Mouse (Mus musculus): Measurements from ENCODE around the gene Xiap. TPM values are rescaled to one million over a fixed set of nuclear protein-coding genes. Genes with fewer than 3 reads are reported as not detected.

Gene Xiap
- total RNA-seq, 2 experiments from 2014 or later: 47.9 to 50.3 TPM

DNA sequence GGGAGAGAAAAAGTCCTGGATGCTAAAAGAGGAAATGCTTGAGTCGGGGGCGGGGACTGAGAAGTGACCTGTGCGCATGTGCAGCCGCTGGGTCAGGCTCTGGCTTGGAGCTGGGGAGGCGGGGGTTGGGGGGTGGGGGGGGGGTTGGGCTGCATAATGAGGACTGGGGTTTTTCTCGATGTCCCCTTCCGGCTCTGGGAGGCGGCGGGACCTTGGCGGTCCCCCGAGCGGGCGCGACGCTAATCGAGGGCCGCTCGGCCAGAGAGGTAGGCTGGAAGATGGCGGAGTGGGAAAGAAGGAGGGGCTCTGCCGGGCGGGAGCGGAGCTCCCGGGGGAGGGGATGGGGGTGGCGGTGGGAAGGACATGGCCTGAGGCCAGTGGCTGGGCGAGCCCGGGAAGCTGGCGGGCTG, 8.3 kb downstream of the Xiap start:
- peak; percentile 51 to 64 for DNase-seq (ENCODE audit: low spot score in 2 of 2)
- intact Hi-C loops (cut with DNase I): loop anchor here (2.0 kb wide), 2 partner anchors 35 to 81 kb away; partner anchors contain the start of gene Stag2

DNA sequence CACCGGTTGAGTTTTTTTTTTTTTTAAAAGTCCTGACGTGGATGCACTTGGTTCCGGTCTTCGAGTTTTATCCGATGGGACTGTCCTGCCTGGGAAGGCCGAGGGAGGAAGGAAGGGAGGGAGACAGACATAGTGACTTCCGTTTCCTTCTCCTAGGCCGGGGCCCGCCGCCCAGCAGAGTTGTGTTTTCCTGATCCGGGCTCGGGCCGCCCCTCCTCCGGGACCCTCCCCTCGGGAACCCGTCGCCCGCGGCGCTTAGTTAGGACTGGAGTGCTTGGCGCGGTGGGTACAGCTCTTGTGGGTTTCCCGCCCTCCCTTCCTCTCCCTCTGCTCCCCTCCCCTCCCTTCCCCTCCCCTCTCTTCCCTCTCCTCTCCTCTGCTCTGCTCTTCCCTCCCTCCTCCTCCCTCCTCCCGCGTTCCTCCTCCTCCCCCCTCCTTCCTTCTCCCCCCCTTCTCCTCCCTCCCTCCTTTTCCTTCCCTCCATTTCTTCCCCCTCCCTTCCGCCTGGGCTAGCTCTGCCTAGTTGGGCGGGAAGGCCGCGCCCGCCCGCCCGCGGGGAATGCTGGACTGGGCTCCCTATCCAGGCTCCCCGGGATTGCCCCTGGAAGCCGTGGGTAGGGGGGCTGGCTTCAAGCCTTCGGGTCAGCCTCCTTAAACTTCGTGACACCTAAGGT, 8.9 kb downstream of the Xiap start:
- intact Hi-C loops (cut with DNase I): loop anchor here (2.0 kb wide), 2 partner anchors 36 to 80 kb away; partner anchors contain the start of gene Stag2

DNA sequence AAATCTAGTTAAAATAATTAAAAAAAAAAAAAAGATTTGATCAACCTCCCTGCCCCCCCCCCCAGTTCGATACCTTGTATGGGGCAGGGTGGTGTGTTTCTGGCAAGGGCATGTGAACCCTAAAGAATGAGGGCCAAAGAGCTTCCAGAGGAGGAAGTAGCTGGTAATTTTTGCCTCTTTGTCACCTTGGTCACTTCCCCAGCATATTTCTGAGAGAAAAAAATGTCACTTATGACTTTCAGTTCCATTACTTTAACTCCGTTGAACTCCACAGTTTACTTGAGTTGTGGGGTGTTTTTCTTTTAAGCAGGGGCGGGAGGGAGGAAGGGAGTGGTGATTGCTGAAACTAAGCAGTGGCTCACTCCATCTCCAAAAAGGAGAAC, 9.4 kb downstream of the Xiap start:
- intact Hi-C loops (cut with DNase I): loop anchor here (2.0 kb wide), 2 partner anchors 36 to 80 kb away; partner anchors contain the start of gene Stag2
- no peak for DNase-seq (ENCODE audit: low spot score in 2 of 2)

More for the DNA sequence above, 8.9 kb downstream of the Xiap start:
- peak; percentile 56 to 67 for DNase-seq (ENCODE audit: low spot score in 2 of 2)

DNA sequence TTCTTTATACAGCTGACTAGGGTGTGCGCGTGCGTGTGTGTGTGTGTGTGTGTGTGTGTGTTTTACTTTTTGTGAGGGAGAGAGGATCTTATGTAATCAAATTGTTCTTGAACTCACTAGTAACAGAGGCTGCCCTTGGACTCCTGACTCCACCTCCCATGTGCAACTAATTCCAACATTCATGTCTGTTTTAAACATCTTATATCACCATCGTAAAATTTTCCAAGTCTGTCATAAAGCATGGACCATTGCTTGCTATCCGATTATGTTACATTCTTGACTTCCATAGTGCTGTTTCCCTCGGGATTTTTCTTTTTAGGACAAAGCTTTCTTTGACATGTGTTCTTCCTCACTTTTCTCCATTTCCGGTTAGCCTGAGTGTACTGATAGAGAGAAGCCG, 28.3 kb downstream of the Xiap start:
- intact Hi-C loops (cut with DNase I): no loop called here

DNA sequence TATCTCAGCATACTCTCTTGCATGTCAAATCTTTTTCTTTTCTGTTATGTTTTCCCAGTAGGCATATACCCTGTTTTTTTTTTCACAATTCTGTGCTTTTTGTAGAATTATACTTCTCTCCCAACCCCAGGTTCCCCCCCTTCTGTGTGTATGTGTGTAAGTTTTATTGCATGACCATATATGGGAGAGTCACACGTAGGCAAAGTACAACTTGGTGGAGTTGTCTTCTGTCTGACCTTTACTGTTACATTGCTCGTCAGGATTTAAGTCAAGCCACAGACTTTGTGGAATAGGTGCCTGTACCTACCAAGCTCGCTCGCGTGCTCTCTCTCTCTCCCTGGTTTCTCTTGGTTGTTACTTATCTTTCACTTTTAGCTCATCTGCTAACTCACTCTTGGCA, 28.7 kb downstream of the Xiap start:
- no peak for DNase-seq (ENCODE audit: low spot score in 2 of 2)
- intact Hi-C loops (cut with DNase I): no loop called here

More for the DNA sequence above, 28.3 kb downstream of the Xiap start:
- no peak for DNase-seq (ENCODE audit: low spot score in 2 of 2)

DNA sequence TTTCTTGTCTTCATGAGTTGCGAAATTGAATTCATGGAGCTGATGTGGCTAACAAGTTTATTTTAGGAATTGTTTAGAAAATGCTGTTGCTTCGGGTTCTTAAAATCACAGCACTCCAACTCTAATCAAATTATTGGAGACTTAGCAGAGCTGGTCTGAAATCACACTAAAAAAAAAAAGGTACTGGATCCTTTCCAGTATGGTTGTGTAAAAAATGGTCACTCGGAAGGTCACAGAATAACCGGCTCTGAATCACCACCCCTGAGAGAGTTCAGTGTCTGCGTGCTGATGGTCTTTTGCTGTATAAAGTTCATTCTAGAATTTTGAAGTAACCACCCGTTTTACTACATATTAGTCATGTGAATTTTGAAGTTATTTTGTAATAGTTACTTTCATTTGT, 47.7 kb downstream of the Xiap start:
- intact Hi-C loops (cut with DNase I): no loop called here
- no peak for DNase-seq (ENCODE audit: low spot score in 2 of 2)

DNA sequence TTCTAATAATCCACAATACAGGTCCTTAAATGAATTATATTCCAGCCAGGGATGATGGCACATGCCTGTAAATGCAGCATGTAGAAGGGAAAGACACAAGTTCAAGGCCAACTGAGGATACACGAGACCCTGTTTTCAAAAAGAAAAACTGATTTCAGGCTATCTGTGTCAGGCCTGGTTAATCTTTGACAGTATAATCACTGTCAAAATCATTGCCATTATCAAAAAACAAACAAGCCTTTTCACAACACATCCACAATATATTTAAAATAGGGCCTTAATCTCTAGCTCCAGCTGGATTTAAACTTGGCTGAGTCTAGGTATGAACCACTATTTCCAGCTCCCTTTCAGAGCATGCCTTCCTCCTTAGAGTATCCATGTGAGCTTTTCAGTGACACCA, 51.1 kb downstream of the Xiap start:
- DNase-seq (ENCODE audit: low spot score in 2 of 2): no peak
- intact Hi-C loops (cut with DNase I): no loop called here

DNA sequence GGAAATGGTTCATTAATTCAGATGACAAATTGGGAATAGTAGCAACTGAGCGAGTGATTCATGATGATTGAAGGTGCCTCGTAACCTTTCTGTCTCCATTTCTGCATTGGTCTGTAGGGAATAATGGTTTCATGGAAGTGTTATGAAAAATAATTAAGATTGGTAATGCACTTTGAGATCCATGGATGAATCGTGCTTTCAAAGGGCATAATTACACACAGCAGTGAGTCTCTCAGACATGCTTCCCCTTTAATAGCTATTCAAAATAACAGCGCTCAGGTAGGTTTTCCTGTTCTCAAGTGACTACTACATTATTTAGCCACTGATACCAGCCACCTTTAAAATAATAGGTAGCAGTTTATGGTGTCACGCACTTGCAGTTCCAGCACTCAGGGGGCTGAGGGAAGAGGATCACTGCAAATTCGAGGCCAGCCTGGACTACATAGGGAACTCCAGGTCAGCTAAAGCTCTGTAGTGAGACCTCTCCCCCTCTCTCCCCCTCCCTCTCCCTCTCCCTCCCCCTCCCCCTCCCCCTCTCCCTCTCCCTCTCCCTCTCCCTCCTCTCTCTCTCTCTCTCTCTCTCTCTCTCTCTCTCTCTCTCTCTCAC, 60.1 kb downstream of the Xiap start:
- intact Hi-C loops (cut with DNase I): no loop called here
- DNase-seq (ENCODE audit: low spot score in 2 of 2): no peak

DNA sequence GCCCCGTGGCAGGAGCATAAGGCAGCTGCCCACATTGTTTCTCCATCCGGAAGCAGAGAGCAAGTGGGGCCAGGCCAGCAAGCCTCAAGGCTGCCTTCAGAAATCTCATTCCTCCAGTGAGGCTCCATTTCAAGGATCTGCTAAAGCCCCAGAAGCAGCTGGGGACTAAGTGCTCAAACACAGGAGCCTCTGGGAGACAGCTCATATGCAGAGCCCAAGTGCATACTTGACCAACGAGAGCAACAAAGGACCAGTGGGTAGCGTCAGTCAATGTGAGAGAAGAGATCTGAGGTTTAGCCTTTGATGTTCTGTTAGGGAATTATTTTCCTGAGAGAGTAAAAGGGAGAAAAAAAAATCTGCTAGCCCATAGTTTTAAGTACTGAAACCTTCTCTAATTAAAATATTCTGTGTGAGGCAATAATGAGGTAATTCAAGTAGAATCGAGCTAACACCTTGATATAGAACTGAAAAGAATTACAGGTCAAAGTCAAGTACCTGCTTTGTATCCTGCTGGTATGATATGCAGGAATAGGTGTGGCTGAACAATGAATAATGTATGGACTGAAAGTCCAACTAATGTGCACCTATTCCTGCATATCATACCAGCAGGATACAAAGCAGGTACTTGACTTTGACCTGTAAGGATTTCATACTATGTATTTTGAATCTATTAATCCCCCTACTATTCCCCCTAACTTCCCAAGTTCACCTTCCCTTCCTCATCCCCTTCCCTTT, 65.7 kb downstream of the Xiap start:
- intact Hi-C loops (cut with DNase I): no loop called here
- DNase-seq (ENCODE audit: low spot score in 2 of 2): no peak

DNA sequence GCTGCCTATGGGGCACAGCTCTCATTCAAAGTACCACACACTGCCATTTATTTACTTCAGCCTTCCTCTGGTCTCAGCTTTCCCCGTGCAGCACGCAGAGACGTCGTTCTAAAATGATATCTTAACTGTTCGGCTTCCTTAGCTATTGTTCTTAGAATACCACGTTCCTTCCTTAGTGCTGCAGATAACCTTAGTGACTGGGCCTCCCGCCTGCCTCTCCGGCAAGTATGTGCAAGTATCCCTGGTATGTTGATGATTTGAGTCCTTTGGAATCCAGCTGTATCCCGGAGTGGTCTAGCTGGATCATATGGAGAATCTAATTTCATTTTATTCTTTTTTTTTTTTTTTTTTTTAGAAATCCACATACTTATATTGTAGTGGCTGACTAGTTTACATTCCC, 80.4 kb downstream of the Xiap start:
- intact Hi-C loops (cut with DNase I): no loop called here

DNA sequence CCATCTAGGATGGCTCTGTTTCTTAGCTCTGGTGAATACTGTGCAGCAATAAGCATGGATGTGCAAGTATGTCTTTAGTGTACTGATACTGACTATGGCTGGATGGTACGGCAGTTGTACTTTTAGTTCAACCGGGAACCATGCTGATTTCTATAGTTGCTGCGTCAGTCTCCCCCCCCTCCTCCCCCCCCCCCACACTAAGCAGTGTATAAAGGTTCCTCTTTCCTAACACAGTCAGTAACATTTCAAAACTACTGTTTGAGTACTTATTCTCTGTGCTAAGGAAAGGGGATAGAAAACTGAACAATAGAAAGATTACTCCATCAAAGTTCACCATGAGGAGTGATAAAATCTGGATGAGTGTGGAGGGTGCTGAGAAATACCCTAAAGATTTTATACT, 83.1 kb downstream of the Xiap start:
- no peak for DNase-seq (ENCODE audit: low spot score in 2 of 2)
- intact Hi-C loops (cut with DNase I): no loop called here

More for the DNA sequence above, 80.4 kb downstream of the Xiap start:
- DNase-seq (ENCODE audit: low spot score in 2 of 2): no peak

DNA sequence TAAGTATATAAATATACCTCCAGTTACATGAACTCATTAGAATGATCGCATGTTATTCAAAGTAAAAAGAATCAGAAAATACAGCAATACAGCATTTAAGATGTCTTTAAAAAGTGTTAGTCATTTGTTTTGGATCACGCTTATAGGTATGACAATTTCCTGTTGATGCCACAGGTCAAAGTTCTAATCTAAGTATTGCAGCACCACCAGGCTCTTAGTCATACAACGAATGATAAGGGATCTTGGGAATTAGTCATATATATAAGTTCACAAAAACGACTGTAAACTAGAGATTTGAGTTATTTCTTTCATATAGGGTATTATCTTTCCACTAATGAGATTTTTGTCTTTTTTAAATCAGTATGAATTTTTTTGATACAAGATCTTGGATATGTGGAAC, 84.5 kb downstream of the Xiap start:
- no peak for DNase-seq (ENCODE audit: low spot score in 2 of 2)
- intact Hi-C loops (cut with DNase I): no loop called here

DNA sequence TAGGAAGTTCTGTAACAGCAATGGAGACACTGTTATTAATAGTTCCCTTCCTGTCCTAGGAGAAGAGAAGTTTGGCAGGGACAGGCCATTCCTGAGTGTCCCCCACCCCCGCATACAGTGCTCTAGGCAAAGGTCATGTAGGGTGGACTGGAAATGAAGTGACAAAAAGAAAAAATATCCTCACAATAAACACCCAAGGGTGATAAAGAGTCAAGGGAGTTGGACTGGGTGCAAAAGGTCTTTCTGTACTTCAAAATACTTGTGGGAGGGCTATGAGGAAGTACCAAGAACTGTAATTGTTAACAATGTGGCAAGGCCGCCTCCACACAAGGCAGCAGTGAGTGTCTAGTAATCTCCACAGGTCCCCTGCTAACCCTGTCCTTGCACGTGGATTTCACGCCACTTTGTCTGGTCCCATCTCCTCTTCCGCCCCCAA, 88.6 kb downstream of the Xiap start:
- intact Hi-C loops (cut with DNase I): loop anchor here (2.0 kb wide), 1 partner anchor 79 kb away; no protein-coding TSS in a partner anchor
- DNase-seq (ENCODE audit: low spot score in 2 of 2): no peak

DNA sequence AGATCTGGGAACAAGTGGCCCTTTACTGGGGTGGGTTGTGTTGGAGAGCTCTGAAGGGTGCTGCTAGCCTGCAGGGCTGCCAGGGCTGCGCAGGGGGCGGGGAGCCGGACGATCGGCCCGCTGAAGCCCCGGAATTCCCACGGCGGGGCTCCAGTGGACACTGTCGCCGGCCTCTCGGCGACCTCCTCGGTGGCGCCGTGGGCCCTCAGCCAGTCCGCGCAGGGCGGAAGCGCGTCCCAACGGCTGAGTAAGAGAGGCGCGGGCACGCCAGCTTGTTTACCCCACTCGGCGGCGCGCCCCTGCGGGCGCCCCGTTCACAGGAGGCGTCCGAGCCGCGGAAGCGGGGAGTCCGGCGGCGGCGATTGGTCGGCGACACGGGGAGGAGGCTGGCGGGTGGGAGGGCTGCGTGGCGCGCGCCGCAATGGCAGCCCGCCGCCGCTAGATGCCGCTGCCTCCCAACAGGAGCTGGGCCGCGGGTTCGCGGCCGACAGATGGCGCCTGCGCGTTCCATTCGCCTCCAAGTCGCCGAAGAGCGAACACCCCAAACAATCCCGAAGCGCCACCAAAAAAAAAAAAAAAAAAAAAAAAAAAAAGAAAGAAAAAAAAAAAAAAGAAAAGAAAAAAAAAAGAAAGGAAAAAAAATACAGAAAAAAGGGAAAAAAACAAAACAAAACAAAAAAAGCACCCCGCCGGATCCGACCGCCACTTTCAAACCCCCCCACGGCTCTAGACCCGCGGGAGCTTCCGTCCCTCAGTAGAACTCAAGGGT, 89.5 kb downstream of the Xiap start, which contains the start of gene Stag2:
Gene Stag2 (plus strand): TSS at position 530 of the 769 bp plus-strand sequence.
- intact Hi-C loops (cut with DNase I): loop anchor here (2.0 kb wide), 1 partner anchor 80 kb away; no protein-coding TSS in a partner anchor
- peak; percentile 85 to 86 for DNase-seq (ENCODE audit: low spot score in 2 of 2)

DNA sequence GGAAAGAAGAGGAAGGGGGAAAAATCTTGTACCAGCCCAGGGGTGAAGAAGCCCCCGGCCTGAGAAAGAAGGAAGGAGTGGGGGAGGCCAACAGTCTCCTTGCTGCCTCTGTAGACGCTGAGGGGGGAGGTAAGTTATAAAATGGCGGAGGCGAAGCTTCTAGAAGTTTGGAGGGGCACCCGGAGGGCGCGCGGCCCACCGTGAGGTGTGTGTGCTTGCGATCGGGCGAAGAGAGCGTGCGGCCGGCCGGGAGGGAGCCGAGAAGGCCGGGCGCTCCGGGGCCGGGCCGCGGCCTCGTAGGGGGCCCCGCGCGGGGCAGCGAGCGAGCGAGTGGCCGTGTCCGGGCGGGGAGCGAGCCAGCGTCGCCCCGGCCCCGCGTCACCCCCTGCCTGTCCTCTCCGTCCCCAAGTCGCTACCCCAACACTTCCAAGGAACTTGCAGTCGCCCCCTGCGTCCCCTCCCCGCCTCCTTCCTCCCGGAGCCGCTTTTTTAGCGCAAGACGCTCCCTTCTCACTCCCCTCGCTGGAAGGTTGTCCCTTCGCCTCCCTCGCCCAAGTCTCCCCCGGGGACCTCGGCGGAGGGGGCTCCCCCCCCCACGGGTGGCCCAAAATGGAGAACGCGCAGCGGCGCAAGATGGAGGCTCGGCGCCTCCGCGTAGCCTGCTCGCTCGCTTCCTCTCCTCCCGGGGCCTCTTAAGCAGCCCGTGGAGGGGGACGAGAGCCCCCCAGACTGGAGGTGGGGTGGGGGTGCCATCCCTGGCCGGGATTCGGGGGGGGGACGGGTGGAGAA, 90.3 kb downstream of the Xiap start:
- peak; percentile 8 to 45 for DNase-seq (ENCODE audit: low spot score in 2 of 2)
- intact Hi-C loops (cut with DNase I): loop anchor here (2.0 to 10.0 kb wide), 3 partner anchors 81 to 117 kb away; no protein-coding TSS in a partner anchor

DNA sequence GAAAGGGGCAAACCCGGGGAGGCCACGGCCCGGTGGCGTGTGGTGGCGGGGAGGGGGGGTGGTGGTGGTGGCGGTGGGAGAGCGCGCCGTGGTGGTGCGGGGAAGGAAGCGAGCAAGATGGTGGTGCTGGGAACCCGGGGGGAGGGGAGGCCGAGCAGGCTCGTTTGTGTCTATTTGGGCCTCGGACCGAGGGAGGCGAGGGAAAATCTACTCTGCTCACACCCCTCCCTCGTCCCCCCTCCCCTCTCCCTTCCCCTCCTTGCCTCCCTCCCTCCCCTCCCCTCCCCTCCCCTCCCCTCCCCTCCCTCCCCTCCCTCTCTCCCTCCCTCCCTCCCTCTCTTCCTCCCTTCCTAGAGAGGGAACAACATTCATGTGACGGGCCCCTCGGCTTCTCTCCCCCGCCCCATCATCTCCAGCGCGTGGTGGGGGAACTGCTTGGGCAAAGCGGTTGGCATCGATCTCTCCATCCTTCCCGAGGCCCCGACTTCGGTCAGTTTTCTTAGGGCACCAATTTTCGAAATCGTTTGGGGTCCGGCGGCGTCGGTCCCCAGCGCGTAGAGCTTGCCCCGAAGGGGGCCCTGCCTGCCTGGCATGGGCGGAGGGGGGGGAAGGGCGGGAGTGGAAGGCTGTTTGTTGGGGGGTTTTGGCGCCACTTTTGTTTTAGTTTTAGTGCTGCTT, 91.0 kb downstream of the Xiap start:
- DNase-seq (ENCODE audit: low spot score in 2 of 2): peak; percentile 79 to 80
- intact Hi-C loops (cut with DNase I): loop anchor here (2.0 to 10.0 kb wide), 2 partner anchors 94 to 118 kb away; no protein-coding TSS in a partner anchor

DNA sequence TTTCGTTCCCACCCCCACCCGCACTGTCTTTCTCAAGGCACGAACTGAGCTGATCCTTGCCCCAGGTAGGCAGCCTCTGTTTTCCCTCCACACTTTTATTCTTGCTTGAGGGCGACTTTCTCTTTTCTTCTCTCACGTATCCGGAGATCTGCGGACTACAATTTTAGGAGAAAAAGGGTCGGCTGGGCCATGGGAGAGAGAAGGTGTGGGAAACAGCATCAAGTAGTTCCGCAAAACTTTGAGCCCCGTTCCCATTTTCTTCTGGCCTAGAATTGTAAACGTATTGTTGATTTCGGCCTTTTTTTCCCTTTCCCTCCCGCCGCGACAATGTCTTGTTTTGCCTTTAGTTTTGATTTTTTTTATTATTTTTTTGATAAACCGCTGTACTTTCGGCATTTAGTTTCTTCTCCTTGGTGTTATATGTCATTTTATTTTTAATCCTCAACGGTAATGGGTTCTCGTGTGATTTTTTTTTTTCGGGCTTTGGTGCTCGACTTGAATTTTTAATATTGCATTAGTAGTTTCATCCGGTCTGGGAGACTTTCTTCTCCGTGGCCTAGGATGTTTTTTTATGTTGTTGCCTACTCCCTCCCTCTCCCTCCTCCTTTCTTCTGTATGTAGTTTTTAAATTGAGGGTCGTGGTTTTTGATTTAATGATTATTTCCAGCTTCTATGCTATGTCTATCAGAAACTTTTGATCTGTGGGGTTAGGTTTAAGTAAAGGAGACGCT, 91.7 kb downstream of the Xiap start:
- DNase-seq (ENCODE audit: low spot score in 2 of 2): peak in 1 of 2 experiments; percentile 5

More for the DNA sequence above, 91.7 kb downstream of the Xiap start:
- intact Hi-C loops (cut with DNase I): loop anchor here (2.0 to 10.0 kb wide), 2 partner anchors 94 to 118 kb away; no protein-coding TSS in a partner anchor

Measured in left cerebral cortex, postnatal 14 days (tissue).